Mouse (Mus musculus): ENCODE data around the gene Tcaf2. TPM values are rescaled to one million over a fixed set of nuclear protein-coding genes. Genes with fewer than 3 reads are reported as not detected.

Tcaf2 gene
- total RNA-seq, 1 experiment, result 3.7 TPM

GRCm38 (mm10) chr6:42583488-42583872, 61.6 kb downstream of the Tcaf2 start:
- Histone ChIP-seq H3K36me3 (ENCODE audit: control insufficient read depth, insufficient read depth, low read length, poor library complexity, severe bottlenecking) (no peaks in the 10 kb centered on the region), H3K9ac (ENCODE audit: insufficient read depth, low read depth, low read length, poor library complexity, severe bottlenecking) (no peak overlapping the region), H3K27ac (ENCODE audit: insufficient read depth, low read depth, low read length, poor library complexity, severe bottlenecking) (no peak overlapping the region), H3K9me3 (ENCODE audit: control insufficient read depth, insufficient read depth, low read depth, low read length) (no peaks in the 10 kb centered on the region), H3K4me3 (ENCODE audit: insufficient read depth in 1 of 2, low read depth in 1 of 2, low read length in 2 of 2, poor library complexity in 1 of 2, severe bottlenecking in 1 of 2) (no peak overlapping the region), H3K4me1 (ENCODE audit: control insufficient read depth in 2 of 2, insufficient read depth in 2 of 2, low read length in 2 of 2, poor library complexity in 1 of 2) (no peaks in the 10 kb centered on the region)
- TF ChIP-seq ZNF384 (IDR thresholded peaks at IDR 0.05; ENCODE audit: low read depth, low read length), result no peak
- TF ChIP-seq CHD2 (IDR thresholded peaks at IDR 0.05; ENCODE audit: low read depth, low read length), result no peak
- peak; percentile 45; the same call in 1 of the 2 replicates for TF ChIP-seq ZC3H11A (IDR thresholded peaks at IDR 0.05; ENCODE audit: borderline replicate concordance, low read depth, low read length)
- TF ChIP-seq MAFK (IDR thresholded peaks at IDR 0.05; ENCODE audit: insufficient read depth, low read depth, low read length), result no peak
- in situ Hi-C loops (cut with MboI; ENCODE audit: low sequenced_read_pairs in 2 of 2, unreplicated experiment in 2 of 2), result loop anchor here in 1 of 2 experiments (10.0 kb wide), 1 partner anchor 349 kb away; no protein-coding TSS in a partner anchor
- peak; percentile 37 for DNase-seq (ENCODE audit: low read depth, low spot score)

- TF ChIP-seq ZNF384 (IDR thresholded peaks at IDR 0.05; ENCODE audit: low read depth, low read length), result no peak
- no peak for TF ChIP-seq MAFK (IDR thresholded peaks at IDR 0.05; ENCODE audit: insufficient read depth, low read depth, low read length)
- no peak for TF ChIP-seq HCFC1 (IDR thresholded peaks at IDR 0.05; ENCODE audit: borderline replicate concordance, insufficient read depth, low read length)
- TF ChIP-seq ZC3H11A (IDR thresholded peaks at IDR 0.05; ENCODE audit: borderline replicate concordance, low read depth, low read length), result no peak
- no peak for TF ChIP-seq CHD2 (IDR thresholded peaks at IDR 0.05; ENCODE audit: low read depth, low read length)
- Histone ChIP-seq H3K9me3 (ENCODE audit: control insufficient read depth, insufficient read depth, low read depth, low read length) (no peaks in the 10 kb centered on the region), H3K36me3 (ENCODE audit: control insufficient read depth, insufficient read depth, low read length, poor library complexity, severe bottlenecking) (no peaks in the 10 kb centered on the region), H3K4me1 (ENCODE audit: control insufficient read depth in 2 of 2, insufficient read depth in 2 of 2, low read length in 2 of 2, poor library complexity in 1 of 2) (no peaks in the 10 kb centered on the region), H3K9ac (ENCODE audit: insufficient read depth, low read depth, low read length, poor library complexity, severe bottlenecking) (no peak overlapping the region), H3K4me3 (ENCODE audit: insufficient read depth in 1 of 2, low read depth in 1 of 2, low read length in 2 of 2, poor library complexity in 1 of 2, severe bottlenecking in 1 of 2) (no peak overlapping the region), H3K27ac (ENCODE audit: insufficient read depth, low read depth, low read length, poor library complexity, severe bottlenecking) (no peak overlapping the region)
- in situ Hi-C loops (cut with MboI; ENCODE audit: low sequenced_read_pairs in 2 of 2, unreplicated experiment in 2 of 2), result loop anchor here in 1 of 2 experiments (10.0 kb wide), 1 partner anchor 348 kb away; no protein-coding TSS in a partner anchor
- DNase-seq (ENCODE audit: low read depth, low spot score), result no peak
Measured at GRCm38 (mm10) chr6:42582741-42583487, 62.1 kb downstream of the Tcaf2 start.

- Histone ChIP-seq H3K9me3 (ENCODE audit: control insufficient read depth, insufficient read depth, low read depth, low read length) (no peaks in the 10 kb centered on the region), H3K4me1 (ENCODE audit: control insufficient read depth in 2 of 2, insufficient read depth in 2 of 2, low read length in 2 of 2, poor library complexity in 1 of 2) (no peaks in the 10 kb centered on the region), H3K9ac (ENCODE audit: insufficient read depth, low read depth, low read length, poor library complexity, severe bottlenecking) (no peak overlapping the region), H3K4me3 (ENCODE audit: insufficient read depth in 1 of 2, low read depth in 1 of 2, low read length in 2 of 2, poor library complexity in 1 of 2, severe bottlenecking in 1 of 2) (no peak overlapping the region), H3K36me3 (ENCODE audit: control insufficient read depth, insufficient read depth, low read length, poor library complexity, severe bottlenecking) (no peaks in the 10 kb centered on the region), H3K27ac (ENCODE audit: insufficient read depth, low read depth, low read length, poor library complexity, severe bottlenecking) (no peak overlapping the region)
- in situ Hi-C loops (cut with MboI; ENCODE audit: low sequenced_read_pairs in 2 of 2, unreplicated experiment in 2 of 2), result no loop called here
- DNase-seq (ENCODE audit: low read depth, low spot score), result no peak
- no peak for TF ChIP-seq MAFK (IDR thresholded peaks at IDR 0.05; ENCODE audit: insufficient read depth, low read depth, low read length)
Measured at GRCm38 (mm10) chr6:42578678-42579077, 66.4 kb downstream of the Tcaf2 start.

- Histone ChIP-seq H3K36me3 (ENCODE audit: control insufficient read depth, insufficient read depth, low read length, poor library complexity, severe bottlenecking) (no peaks in the 10 kb centered on the region), H3K9ac (ENCODE audit: insufficient read depth, low read depth, low read length, poor library complexity, severe bottlenecking) (no peak overlapping the region), H3K4me3 (ENCODE audit: insufficient read depth in 1 of 2, low read depth in 1 of 2, low read length in 2 of 2, poor library complexity in 1 of 2, severe bottlenecking in 1 of 2) (no peak overlapping the region), H3K4me1 (ENCODE audit: control insufficient read depth in 2 of 2, insufficient read depth in 2 of 2, low read length in 2 of 2, poor library complexity in 1 of 2) (no peaks in the 10 kb centered on the region), H3K9me3 (ENCODE audit: control insufficient read depth, insufficient read depth, low read depth, low read length) (no peaks in the 10 kb centered on the region), H3K27ac (ENCODE audit: insufficient read depth, low read depth, low read length, poor library complexity, severe bottlenecking) (no peak overlapping the region)
- no peak for DNase-seq (ENCODE audit: low read depth, low spot score)
- in situ Hi-C loops (cut with MboI; ENCODE audit: low sequenced_read_pairs in 2 of 2, unreplicated experiment in 2 of 2), result no loop called here
- no peak for TF ChIP-seq HCFC1 (IDR thresholded peaks at IDR 0.05; ENCODE audit: borderline replicate concordance, insufficient read depth, low read length)
- TF ChIP-seq MAFK (IDR thresholded peaks at IDR 0.05; ENCODE audit: insufficient read depth, low read depth, low read length), result no peak
- no peak for TF ChIP-seq CHD2 (IDR thresholded peaks at IDR 0.05; ENCODE audit: low read depth, low read length)
- no peak for TF ChIP-seq ZNF384 (IDR thresholded peaks at IDR 0.05; ENCODE audit: low read depth, low read length)
- TF ChIP-seq ZC3H11A (IDR thresholded peaks at IDR 0.05; ENCODE audit: borderline replicate concordance, low read depth, low read length), result no peak
Measured at GRCm38 (mm10) chr6:42577433-42577832, 67.6 kb downstream of the Tcaf2 start.

Other genes starting within 250 kb of the Tcaf2 start
- gene Tas2r143, start 245.0 kb downstream of the Tcaf2 start, total RNA-seq (2012; rRNA removed), result not detected in 2 replicates
- gene Tas2r135, start 239.8 kb downstream of the Tcaf2 start, total RNA-seq (2012; rRNA removed), result not detected in 2 replicates
- not detected in 2 replicates for gene Tas2r126, start 210.7 kb downstream of the Tcaf2 start, total RNA-seq (2012; rRNA removed)
- gene Olfr458, start 180.1 kb downstream of the Tcaf2 start, total RNA-seq (2012; rRNA removed), result not detected in 2 replicates
- gene Olfr457, start 168.9 kb downstream of the Tcaf2 start, total RNA-seq (2012; rRNA removed), result not detected in 2 replicates
- gene Olfr456, start 158.0 kb downstream of the Tcaf2 start, total RNA-seq (2012; rRNA removed), result not detected in 2 replicates
- gene Olfr455, start 97.7 kb downstream of the Tcaf2 start, total RNA-seq (2012; rRNA removed), result not detected in 2 replicates
- gene Tcaf3, start 47.6 kb downstream of the Tcaf2 start, total RNA-seq (2012; rRNA removed), result not detected in 2 replicates
- 12.5 and 19.9 TPM in 2 replicates for gene Tcaf1, start 64.8 kb upstream of the Tcaf2 start, total RNA-seq (2012; rRNA removed)
- not detected in 2 replicates for gene Olfr453, start 94.1 kb upstream of the Tcaf2 start, total RNA-seq (2012; rRNA removed)
- gene Olfr38, start 111.2 kb upstream of the Tcaf2 start, total RNA-seq (2012; rRNA removed), result not detected in 2 replicates
- not detected in 2 replicates for gene Olfr452, start 139.8 kb upstream of the Tcaf2 start, total RNA-seq (2012; rRNA removed)
- not detected in 2 replicates for gene Olfr450, start 166.7 kb upstream of the Tcaf2 start, total RNA-seq (2012; rRNA removed)
- not detected in 2 replicates for gene Olfr449, start 189.1 kb upstream of the Tcaf2 start, total RNA-seq (2012; rRNA removed)
- not detected in 2 replicates for gene Olfr448, start 245.2 kb upstream of the Tcaf2 start, total RNA-seq (2012; rRNA removed)

Data from ES-E14 (cell line).